Mouse (Mus musculus): ENCODE measurements around the gene Defa21.
"Not testable (repeated sequence)": the region's sequence is repeated elsewhere in the genome, so short reads cannot be mapped to it uniquely, and the experiment has no call there.

Defa21 gene

GRCm38 (mm10) chr8:21025245-21025644 is at the start of gene Defa21:
Gene Defa21, plus strand, starts transcription at chr8:21025545.
- not testable (repeated sequence) for DNase-seq (ENCODE audit: low spot score)

GRCm38 (mm10) chr8:20979846-20980245 is 45.5 kb upstream of the Defa21 start:
- no peak for DNase-seq (ENCODE audit: low spot score)

DNA sequence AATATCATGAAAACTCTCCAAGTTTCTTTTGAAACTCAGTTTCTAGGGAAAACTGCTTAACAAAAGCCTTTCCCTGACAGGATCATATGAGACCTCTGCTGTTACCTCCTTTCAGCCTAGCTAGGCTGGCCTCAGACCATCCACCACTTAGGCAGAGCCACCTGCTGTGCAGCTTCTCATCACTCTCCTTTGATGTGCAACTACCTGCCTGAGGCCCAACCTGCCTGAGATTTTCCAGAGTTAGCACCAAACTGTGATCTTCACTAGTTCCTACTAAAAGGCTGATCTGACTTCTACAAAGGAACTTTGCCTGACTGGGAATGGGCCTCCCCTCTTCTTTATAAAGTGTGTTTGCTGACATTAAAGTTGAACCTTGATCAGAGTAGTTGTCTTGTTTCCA is 31.3 kb upstream of the Defa21 start:
- DNase-seq (ENCODE audit: low spot score) = not testable (repeated sequence)

- no peak for DNase-seq (ENCODE audit: low spot score)
Observed at GRCm38 (mm10) chr8:20996776-20997175, 28.6 kb upstream of the Defa21 start.

- no peak for DNase-seq (ENCODE audit: low spot score)
Observed at GRCm38 (mm10) chr8:20997291-20997690, 28.1 kb upstream of the Defa21 start.

DNA sequence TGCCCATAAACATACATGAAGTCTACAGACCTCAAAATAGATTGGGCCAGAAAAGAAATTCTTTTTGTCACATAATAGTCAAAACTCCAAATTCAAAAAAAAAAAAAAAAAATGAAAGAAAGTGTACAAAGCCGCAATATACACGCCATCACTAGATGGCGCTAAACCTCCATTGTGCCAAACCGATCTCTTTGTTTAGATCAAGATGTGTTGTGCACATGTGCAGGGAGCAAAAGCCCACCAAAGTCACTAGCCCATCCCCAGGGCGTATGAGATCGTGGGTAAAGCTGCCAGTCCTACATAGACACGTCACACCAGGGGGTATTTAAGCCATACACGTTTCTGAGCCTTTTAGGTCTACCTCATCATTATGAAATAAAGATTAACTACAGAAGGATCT is 24.2 kb upstream of the Defa21 start:
- no peak for DNase-seq (ENCODE audit: low spot score)

- DNase-seq (ENCODE audit: low spot score) = no peak
Observed at GRCm38 (mm10) chr8:21006801-21007200, 18.5 kb upstream of the Defa21 start.

DNA sequence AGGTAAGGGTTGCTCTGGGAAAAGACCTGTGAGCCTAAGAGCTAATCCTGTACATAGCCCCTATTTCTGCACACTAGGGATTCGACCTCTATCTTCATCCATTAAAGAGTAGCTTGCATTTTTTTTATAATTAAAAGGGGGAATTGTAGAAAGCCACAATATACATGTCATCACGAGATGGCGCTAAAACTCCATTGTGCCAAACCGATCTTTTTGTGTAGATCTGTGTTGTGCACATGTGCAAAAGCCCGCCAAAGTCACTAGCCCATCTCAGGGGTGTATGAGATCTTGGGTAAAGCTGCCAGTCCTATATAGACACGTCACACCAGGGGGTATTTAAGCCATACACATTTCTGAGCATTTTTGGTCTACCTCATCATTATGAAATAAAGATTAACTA is 16.8 kb upstream of the Defa21 start:
- DNase-seq (ENCODE audit: low spot score) = not testable (repeated sequence)

DNA sequence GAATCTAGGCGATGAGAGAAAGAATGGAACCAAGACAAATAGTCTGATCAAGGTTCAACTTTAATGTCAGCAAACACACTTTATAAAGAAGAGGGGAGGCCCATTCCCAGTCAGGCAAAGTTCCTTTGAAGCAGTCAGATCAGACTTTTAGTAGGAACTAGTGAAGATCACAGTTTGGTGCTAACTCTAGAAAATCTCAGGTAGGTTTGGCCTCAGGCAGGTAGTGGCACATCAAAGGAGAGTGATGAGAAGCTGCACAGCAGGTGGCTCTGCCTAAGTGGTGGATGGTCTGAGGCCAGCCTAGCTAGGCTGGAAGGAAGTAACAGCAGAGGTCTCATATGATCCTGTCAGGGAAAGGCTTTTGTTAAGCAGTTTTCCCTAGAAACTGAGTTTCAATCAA is 14.8 kb upstream of the Defa21 start:
- not testable (repeated sequence) for DNase-seq (ENCODE audit: low spot score)

DNA sequence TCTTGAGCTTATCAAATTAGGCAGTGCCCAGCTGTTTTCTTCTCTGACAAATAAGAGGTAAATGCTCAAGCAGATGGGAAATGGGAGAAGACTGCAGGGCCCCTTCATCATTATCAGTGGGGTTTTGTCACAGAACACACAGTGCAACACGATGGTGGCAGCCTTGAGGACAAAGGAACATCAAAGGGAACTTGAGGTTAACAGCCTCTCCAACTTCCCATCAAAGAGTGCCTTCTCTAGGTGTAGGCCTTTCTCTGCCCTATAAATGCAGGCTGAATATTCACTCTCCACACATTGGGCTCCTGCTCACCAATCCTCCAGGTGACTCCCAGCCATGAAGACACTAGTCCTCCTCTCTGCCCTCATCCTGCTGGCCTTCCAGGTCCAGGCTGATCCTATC is 29.4 kb downstream of the Defa21 start, which contains the start of gene Defa23:
Gene Defa23, plus strand, starts transcription at position 301 of the 400 bp plus-strand sequence.
- not testable (repeated sequence) for DNase-seq (ENCODE audit: low spot score)

DNA sequence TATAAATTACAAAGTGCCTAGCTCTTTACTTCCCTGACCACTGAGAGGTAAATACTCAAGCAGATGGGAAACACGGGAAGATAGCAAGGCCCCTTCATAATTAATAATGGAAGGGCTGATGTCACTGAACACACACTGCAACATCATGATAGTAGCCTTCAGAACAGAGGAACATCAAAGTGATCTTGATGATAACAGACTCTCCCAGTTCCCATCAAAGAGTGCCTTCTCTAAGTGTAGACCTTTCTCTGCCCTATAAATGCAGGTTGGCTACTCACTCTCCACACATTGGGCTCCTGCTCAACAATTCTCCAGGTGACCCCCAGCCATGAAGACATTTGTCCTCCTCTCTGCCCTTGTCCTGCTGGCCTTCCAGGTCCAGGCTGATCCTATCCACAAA is 39.4 kb downstream of the Defa21 start, which contains the start of gene Defa35:
Gene Defa35, plus strand, starts transcription at position 301 of the 400 bp plus-strand sequence.
- DNase-seq (ENCODE audit: low spot score) = not testable (repeated sequence)

All from ovary, postnatal 10 days (tissue).